Mouse (Mus musculus) frontal cortex, postnatal 36 days (tissue): ENCODE data around the gene Pnkp.

Experiments used
- DNase-seq, 2 experiments: peaks; one replicate each; pipeline ENCODE4 v3.0.0; 2022; ENCODE audit warnings: low spot score in 2 of 2

Pnkp gene

GRCm38 (mm10) chr7:44852259-44853027 lies 4.5 kb upstream of the Pnkp start:
- DNase-seq: no peak

DNA sequence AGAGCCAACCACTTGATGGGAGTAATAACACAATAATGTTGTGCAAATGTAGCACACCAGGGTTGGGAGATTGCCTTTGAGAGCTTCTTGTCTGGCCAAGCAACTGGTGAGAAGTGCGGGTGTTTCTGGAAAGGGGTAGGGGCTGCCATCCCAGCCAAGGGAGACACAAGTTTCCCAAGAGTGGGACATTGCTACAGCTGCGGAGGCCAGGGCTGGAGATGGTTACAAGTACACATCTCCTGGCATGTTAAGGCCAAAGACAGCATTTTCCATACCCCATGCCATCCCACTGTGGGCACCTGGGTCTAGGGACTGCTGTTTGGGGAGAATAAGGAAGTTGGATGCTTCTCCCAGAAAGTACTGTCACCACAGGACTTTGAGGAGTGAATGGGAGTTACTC lies 3.9 kb upstream of the Pnkp start:
- DNase-seq: no peak

DNA sequence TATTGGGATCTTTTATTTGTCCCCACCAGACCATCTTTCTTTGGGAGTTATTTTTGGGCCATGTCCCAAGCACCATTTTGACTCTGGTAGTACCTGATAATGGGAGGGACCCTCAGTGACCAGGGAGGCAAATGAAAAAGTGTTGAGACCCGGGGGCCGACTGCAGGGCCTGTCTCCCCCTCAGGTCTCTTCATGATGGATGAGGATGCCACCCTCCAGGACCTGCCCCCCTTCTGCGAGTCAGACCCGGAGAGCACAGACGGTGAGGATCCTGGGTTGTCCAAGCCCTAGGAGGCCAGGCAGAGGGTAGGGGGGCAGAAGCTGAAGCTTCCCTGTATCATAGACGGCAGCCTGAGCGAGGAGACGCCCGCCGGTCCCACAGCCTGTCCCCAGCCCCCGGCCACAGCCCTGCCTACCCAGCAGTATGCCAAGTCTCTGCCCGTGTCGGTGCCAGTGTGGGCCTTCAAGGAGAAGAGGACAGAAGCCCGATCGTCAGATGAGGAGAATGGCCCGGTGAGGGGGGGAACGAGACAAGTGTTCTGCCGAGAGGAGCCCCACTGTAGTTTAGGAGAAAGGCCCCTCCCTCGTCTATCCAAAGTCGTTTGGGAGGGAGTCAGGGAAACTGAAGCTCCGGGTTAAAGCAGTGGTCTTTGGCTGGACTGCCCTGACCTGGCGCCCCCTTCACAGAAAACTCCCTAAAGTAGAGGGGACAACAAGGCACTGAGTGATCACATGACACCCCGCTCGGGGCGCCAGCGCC lies 3.2 kb upstream of the Pnkp start:
- DNase-seq: no peak

DNA sequence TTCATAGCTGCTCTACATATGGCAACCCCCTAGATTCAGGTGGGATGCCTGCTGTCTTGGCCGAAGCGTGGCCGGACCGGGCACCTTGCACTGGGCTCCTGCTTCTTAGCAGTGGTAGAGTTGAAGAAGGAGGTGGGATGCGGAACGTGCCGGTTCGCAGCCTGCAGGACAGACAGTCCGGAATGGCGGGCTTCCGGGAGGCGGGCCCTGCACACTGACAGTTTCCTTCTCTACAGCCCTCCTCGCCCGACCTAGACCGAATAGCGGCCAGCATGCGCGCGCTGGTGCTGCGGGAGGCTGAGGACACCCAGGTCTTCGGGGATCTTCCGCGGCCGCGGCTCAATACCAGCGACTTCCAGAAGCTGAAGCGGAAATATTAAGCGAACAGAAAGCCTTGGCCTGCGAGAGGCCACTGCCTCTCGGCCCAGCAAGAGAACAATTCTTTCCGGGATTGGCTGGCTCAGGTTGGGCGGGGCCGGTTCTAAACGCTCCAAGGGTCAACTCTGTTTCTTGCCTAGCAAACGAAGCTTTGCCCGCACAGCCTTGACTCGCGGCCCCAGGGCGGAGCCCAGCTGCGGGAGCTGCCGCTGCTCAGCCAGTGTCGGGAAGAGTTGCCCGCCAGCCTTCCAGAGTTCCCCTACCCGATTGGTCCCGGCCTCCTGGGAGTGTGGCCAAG lies 2.4 kb upstream of the Pnkp start:
- DNase-seq: peak; percentile 62 to 71

DNA sequence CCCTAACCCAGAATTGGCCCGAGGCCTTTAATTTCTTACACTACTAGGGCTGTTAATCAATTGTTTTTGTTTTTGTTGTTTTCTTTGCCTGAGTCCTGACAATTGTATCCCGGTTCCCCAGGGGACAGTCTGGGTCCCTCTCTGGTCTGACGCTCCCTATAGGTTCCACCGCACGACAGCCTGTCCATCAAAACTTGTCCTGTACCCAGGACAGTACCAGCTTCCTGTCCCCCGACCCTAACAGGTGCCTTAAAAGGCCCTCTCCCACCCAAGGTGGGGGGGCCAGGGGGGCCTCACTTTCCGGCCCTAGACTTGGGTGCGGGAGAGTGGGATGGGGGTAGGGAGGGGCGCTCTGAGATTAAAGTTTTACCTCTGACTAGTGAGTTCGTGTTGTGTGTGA lies 1.9 kb upstream of the Pnkp start:
- no peak for DNase-seq

DNA sequence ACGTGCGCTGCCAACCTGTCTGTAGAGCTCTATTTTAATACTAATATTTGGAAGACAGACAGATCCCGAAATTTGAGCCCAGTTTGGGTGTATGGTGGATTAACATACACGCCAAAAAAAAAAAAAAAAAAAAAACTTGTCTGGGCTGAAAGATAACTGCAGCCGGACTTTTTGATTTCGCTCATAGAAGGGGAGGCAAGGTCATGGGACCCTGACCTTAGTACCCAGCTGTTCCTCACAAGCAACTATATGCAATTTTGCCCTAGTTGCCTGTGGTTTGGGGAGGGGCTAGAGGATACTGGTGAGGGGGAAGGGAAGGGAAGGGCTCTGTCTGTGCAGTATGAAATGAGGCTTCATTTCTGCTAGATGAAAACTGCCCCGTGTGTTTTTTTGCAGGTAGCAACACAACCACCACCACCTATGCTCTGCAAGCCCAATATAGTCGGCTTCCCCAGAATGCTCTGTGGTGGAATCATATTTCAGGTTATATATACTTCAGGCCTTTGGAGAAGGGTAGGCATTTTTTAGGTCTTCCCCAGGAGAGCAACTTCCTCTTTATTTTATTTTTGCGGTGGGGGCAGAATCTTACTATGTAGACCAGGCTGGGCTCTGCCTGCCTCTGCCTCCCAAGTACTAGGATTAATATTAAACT lies 548 bp upstream of the Pnkp start:
- no peak for DNase-seq

GRCm38 (mm10) chr7:44857905-44858304 lies 966 bp downstream of the Pnkp start:
- no peak for DNase-seq

DNA sequence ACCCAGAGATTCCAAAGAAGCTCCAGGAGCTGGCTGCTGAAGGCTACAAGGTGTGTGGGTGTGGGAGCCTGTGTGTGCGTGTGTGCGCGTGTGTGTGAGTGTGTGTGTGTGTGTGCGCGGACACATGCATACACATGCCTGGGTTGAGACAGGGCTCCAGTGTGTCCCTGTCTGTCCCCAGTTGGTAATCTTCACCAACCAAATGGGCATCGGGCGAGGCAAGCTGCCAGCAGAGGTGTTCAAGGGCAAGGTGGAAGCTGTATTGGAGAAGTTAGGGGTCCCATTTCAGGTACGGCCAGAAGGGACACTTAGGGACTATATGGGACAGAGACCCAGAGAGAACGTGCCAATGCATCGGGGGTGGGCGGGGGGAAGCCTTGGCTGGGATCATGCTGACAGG lies 3.0 kb downstream of the Pnkp start:
- no peak for DNase-seq

GRCm38 (mm10) chr7:44860576-44861428 lies 3.9 kb downstream of the Pnkp start:
- DNase-seq: no peak

DNA sequence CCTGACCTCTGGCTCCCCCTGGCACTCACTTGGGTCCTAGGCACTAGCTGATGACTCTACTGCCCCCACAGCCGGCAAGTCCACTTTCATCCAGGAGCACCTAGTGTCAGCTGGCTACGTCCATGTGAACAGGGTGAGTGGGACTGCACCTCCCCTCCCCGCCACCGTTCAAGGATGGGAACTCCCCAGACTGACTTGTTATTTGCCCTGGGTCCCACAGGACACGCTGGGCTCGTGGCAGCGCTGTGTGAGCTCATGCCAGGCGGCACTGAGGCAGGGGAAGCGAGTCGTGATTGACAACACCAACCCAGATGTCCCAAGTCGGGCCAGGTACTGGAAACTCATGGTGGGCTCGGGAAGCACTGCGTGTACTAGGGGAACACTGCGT lies 4.5 kb downstream of the Pnkp start:
- DNase-seq: no peak

GRCm38 (mm10) chr7:44862434-44862833 lies 5.5 kb downstream of the Pnkp start:
- no peak for DNase-seq

GRCm38 (mm10) chr7:44863210-44863609 lies 6.3 kb downstream of the Pnkp start:
- DNase-seq: no peak

- no peak for DNase-seq
These were observed 7.1 kb downstream of the Pnkp start for GRCm38 (mm10) chr7:44863982-44864494.

- no peak for DNase-seq
These were observed 7.9 kb downstream of the Pnkp start for GRCm38 (mm10) chr7:44864595-44865542.

DNA sequence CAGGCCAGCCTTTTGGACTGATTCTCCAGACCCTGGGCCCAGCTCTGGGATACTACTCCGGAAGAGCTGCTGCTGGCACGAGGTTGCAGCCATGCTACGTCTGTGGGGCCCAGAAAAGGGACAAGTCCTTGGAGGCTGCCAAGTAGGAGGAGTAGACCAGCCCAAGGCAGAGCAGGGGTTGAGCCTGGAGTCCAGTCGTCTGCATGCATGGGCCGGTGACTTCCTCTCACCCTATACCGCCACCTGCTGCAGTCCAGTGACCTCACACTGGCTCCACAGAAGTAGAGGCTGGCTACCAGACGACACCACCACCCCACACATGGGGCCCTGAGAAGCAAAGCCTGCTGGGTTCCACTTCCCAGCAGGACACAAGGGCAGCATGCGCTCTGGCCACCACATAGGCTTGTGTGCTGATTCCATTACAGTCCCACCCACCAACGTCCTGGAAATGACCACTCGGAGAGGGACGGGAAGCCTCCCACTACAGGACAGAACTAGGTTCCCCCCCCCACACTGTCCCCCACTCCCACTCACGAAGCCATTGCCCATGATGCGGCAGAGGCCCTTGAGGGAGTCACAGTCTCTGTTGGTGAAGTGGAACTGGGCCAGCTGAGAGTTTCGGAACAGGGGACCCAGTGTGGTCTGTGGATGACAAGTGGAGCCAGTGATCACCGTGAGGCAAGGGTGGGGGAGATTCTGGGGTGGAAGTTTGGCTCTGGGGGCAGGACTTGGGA lies 9.5 kb downstream of the Pnkp start:
- no peak for DNase-seq

DNA sequence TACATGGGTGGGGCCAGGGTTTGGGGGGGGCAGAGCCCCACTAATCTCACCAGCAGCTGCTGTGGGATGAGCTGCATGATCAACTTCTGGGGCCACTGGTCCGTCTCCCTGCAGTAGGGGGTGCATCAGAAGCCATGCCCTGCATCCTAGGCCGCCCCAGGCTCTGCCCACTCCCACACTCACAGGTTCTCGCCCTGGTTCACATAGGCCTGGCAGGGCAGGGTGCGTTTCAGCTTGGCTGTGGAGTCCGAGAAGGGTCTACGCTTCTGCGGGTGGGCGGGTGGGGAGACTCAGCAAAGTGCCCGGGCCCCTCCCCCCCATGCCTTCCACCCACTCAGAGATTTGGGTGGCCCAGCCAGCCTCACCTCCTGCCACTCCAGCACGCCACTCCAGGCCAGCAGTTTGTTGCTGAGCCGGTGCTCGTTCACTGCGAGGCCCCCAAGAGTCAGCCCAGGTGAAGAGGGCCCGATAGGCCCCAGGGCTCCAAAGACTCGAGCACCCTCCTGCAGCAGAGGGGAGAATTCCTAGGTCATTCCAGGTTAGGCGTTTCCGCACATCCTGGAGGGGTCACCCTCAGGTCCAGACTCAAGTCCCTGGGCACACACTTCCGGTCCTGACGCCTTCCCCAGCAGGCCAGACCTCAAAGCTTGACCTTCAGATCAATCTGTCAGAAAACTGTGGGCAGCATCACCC lies 10.2 kb downstream of the Pnkp start:
- no peak for DNase-seq

DNA sequence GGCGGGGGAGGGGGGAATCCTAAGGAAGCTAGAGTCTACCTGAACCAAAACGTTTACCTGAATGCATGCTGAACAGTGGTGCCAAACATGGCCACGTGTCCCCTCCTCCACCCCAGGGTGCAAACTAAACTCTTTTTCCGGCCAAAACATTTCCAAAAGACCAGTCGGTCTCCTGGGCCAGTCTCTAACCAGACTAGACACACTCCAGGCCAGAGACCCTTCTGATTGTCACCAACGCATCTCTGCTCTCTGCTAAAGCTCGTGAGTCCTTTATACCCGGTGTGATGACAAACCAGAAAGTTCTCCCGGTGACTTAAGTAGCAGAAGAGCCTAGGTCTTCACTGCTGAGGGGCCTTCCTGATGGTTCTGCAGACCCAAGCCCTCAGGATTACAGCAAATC lies 10.9 kb downstream of the Pnkp start:
- DNase-seq: no peak

GRCm38 (mm10) chr7:44868465-44868864 lies 11.5 kb downstream of the Pnkp start:
- DNase-seq: no peak
